Mouse (Mus musculus): ENCODE data around the gene Rab1b.

DNA sequence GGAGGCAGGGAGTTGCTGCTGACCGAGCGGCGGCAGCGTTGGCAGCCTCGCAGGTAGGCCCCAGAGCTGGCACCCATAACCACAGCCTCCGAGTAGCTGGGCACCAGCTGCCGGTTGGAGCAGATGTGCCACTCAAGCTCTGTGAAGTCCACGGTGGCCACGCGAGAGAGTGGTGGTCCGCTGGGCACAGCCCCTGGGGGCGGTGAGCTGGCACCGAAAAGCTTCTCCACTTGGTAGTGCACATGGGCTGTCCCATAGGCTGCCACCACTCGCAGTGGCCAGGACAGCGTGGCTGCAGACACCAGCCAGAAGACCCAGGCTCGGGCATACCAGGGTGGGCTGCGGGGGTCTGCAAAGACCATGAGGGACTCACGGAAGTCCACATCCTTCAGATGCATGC, 24.9 kb downstream of the Rab1b start:
- TF ChIP-seq EP300 (IDR thresholded peaks at IDR 0.05; ENCODE audit: low read depth): no peak
- no peak for TF ChIP-seq CTCF (IDR thresholded peaks at IDR 0.05; ENCODE audit: low read depth)

All from liver, embryonic 14.5 days (tissue).